Mouse (Mus musculus): ENCODE measurements around the gene Ccdc137. TPM values are rescaled to one million over a fixed set of nuclear protein-coding genes. Genes with fewer than 3 reads are reported as not detected.

The Ccdc137 gene
- total RNA-seq, 2 experiments from 2014 or later, result 2.1 to 16.8 TPM

GRCm38 (mm10) chr11:120457370-120457769 is 545 bp upstream of the Ccdc137 start:
- peak; percentile 21 for ATAC-seq (replicated peaks; ENCODE audit: low FRiP score, poor library complexity, severe bottlenecking)

DNA sequence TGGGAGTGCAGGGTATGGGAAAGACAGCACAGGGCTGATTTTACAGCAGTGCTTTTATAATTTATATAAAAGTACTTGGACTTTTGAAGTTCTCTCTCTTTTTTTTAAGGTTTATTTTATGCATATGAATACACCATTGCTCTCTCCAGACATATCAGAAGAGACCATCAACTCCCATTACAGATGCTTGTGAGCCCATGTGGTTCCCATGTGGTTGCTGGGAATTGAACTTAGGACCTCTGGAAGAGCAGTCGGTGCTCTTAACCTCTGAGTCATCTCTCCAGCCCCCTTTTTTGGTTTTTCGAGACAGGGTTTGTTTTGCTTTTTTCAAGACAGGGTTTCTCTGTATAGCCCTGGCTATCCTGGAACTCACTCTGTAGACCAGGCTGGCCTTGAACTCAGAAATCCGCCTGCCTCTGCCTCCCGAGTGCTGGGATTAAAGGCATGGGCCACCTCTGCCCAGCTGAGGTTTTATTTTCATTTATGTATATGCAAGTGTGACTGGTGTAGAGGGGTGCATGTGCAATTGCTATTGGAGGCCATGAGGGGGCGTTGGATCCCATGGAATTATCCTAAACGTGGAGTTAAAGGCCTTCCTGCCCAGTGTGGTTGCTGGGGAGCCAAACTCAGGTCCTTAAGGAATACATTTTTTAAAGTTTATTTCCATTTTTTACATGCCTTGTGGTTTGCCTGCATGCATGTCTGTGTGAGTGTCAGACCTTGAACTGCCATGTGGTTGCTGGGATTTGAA is 1.1 kb downstream of the Ccdc137 start:
- no peak for ATAC-seq (replicated peaks; ENCODE audit: low FRiP score, poor library complexity, severe bottlenecking)

DNA sequence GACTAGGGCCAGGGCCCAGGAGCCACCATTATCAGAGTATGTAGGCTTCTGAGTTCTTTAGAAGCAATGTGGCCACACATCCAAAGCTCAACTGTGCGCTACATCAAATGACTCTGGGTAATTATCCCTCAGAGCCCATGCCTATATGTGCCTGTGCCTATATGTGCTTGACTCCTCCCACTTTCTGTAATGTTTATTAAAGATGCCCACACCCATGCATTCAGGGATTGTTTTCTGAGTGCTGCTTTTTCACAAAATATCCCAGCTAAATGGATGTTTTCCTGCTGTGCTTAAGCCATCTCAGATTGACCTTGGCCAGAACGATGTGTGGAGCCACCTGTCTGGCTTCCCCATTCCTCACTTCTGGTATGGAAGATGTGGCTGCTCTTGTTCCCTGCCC is 5.6 kb downstream of the Ccdc137 start:
- no peak for ATAC-seq (replicated peaks; ENCODE audit: low FRiP score, poor library complexity, severe bottlenecking)

GRCm38 (mm10) chr11:120464365-120464764 is 6.5 kb downstream of the Ccdc137 start:
- no peak for ATAC-seq (replicated peaks; ENCODE audit: low FRiP score, poor library complexity, severe bottlenecking)

- no peak for ATAC-seq (replicated peaks; ENCODE audit: low FRiP score, poor library complexity, severe bottlenecking)
Measured at GRCm38 (mm10) chr11:120465521-120465920, 7.6 kb downstream of the Ccdc137 start.

- ATAC-seq (replicated peaks; ENCODE audit: low FRiP score, poor library complexity, severe bottlenecking), result peak; percentile 95
Measured at GRCm38 (mm10) chr11:120467051-120467735, 9.3 kb downstream of the Ccdc137 start, which contains the start of gene Arl16. Arl16 (minus strand) TSS chr11:120467607.

GRCm38 (mm10) chr11:120467736-120468092 is 9.8 kb downstream of the Ccdc137 start:
- ATAC-seq (replicated peaks; ENCODE audit: low FRiP score, poor library complexity, severe bottlenecking), result no peak

GRCm38 (mm10) chr11:120472052-120472451 is 14.1 kb downstream of the Ccdc137 start:
- ATAC-seq (replicated peaks; ENCODE audit: low FRiP score, poor library complexity, severe bottlenecking), result no peak

DNA sequence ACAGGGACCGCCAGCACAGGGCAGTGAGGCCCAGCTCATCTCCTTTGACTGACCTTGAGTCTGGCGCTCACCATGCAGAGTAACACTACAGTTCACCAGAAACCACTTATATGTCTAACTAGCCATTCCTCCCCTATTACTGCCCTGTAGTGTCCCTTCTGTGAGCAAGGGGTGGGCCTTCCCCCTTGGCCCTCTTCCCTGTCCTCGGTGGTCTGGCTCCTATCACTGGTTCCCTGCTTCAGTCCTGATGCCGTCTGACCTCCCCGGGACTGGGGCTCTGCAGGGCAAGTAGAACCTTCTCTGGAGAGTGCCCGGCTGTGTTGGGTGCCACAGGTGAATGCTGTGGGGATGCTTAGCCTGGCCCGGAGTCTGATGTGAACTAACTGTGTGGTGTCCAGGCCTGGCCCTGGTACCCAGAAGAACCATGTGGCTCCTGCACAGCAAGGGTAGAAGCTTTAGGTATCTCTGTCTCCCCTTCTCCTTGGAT is 25.6 kb downstream of the Ccdc137 start:
- no peak for ATAC-seq (replicated peaks; ENCODE audit: low FRiP score, poor library complexity, severe bottlenecking)

DNA sequence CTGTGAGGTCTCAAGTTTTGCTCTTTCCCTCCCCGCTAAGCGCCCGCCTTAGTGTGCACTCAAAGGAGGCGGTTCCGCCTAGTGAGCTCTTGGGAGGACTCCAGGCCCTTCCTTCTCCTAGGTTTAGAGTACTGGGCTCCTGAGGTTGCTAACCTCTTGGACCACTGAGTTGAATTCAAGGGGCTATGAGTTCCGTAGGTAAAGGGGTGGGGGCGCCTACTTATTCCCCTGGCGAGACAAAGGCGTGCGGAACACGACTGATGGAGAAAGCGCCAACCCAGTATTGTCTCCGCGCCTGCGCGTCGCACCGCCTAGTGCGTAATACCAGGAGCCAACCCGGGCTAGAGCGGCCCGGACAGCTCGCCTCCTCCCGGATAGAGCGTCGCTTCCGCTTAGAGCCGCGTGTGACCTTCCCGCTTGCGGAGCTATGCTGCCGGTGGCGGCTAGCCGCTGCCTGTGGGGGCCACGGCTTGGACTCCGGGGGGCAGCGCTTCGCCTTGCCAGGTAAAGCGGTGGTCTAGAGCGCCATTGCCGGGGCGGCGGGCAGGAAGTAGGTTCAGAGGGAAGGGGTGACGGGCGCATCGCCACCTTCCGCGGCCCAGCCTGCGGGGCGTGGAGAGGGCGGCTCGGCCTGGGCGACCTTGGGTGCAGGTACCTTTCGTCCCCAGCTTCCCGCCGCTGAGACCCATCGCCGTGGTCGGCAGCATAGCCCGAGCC is 26.5 kb downstream of the Ccdc137 start, which contains the start of gene Mrpl12:
Gene Mrpl12 (plus strand): TSS at position 349 of the 717 bp plus-strand sequence.
- ATAC-seq (replicated peaks; ENCODE audit: low FRiP score, poor library complexity, severe bottlenecking), result peak; percentile 83

DNA sequence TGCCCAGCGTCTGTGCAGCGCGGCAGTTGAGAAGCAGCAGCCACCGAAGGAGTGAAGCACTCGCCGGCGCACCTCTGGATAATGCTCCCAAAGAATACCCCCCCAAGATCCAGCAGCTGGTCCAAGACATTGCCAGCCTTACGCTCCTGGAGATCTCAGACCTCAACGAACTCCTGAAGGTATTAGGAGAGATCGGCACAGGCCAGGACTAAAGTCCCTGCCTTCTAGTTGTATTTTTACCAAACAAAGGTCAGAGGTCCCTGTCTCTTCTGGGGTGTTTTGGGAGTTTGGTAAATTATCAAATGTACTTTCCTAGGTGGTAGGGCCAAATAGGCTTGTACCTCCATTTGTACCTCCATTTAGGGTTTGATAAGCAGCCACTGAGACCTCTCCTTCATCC is 27.3 kb downstream of the Ccdc137 start:
- ATAC-seq (replicated peaks; ENCODE audit: low FRiP score, poor library complexity, severe bottlenecking), result no peak

DNA sequence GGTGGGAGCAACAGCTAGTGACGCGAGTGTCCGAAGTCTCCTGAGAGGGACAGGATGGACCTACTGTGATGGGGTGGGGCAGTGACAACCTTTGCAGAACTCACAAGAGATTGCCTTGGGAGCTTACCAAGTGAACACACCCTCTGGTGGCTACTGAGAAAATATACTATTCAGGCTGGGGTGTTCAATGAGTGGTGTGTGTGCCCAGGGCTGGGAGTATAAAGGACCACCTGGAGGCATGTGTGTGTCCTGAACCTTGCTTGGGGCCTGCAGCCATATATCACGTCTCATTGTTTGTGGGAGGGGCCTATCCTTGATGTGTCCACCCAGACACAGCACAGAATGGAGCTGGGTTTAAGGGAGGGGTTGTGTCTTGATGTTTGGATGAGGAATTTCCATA is 30.6 kb downstream of the Ccdc137 start:
- no peak for ATAC-seq (replicated peaks; ENCODE audit: low FRiP score, poor library complexity, severe bottlenecking)

- ATAC-seq (replicated peaks; ENCODE audit: low FRiP score, poor library complexity, severe bottlenecking), result peak; percentile 50
Measured at GRCm38 (mm10) chr11:120489054-120489761, 31.3 kb downstream of the Ccdc137 start.

DNA sequence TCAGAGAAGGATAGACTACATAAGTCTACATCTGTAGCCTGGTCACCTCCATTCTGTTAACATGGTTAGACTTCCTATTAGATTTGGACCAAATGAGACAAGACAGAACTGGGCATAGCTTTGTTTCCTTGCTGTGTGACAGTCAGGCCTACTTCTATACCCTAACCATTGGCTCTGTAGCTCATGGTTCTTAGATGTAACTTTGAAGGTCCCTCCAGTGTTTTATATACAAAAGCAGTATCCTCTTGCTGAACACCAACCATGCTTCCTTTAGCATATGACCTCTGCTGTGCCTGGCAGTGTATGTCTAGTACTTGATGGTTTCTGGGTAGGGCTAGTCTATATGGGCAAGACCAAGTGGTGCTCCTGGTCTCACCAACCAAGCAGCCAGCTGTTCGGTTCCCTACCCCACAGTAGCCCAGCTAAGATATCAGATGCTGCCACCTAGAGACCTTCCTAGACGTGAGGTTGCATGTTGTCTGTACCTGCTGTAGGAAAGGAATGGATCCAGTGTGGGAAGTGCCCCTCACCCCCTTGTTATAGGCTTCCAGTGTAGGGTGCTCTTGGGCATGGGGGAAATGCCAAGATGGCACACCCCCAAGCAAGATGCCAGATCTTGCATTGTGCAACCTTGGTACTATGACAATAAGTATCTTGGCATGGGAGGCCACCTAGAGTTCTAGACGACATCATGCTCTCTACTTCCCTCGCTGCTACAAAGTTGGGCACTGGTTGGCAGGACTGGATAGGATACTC is 32.6 kb downstream of the Ccdc137 start:
- no peak for ATAC-seq (replicated peaks; ENCODE audit: low FRiP score, poor library complexity, severe bottlenecking)

GRCm38 (mm10) chr11:120491317-120492023 is 33.6 kb downstream of the Ccdc137 start, which contains the start of gene Slc25a10:
Slc25a10 (plus strand) TSS chr11:120491840.
- ATAC-seq (replicated peaks; ENCODE audit: low FRiP score, poor library complexity, severe bottlenecking), result peak; percentile 83

GRCm38 (mm10) chr11:120492024-120492877 is 34.3 kb downstream of the Ccdc137 start:
- ATAC-seq (replicated peaks; ENCODE audit: low FRiP score, poor library complexity, severe bottlenecking), result peak; percentile 57

GRCm38 (mm10) chr11:120492878-120493203 is 34.9 kb downstream of the Ccdc137 start:
- ATAC-seq (replicated peaks; ENCODE audit: low FRiP score, poor library complexity, severe bottlenecking), result no peak

DNA sequence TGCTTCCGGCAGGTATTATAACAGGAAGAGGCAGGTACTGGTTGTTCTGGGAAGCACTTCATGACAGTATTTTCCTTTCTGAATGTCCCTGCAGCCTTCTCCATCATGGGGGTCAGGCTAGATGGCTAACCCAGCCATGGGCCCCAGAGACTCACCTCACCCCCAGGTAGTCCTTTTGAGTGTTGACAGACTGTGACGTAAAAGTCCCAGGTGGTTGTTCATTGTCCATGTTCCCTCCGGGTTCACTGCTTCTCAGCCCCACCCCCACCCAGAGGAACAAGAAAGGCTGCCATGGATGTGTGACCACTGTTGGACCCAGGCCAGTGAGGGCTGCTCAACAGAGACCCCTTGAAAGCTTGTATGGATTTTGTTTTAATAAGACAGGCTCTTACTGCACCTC is 35.4 kb downstream of the Ccdc137 start:
- no peak for ATAC-seq (replicated peaks; ENCODE audit: low FRiP score, poor library complexity, severe bottlenecking)
